Mouse (Mus musculus) liver, embryonic 14.5 days (tissue): ENCODE results near the gene Txlna.

Source experiments
- CTCF ChIP-seq: IDR thresholded peaks from 2 replicates; pipeline ENCODE4 v1.5.1; 2016; ENCODE audit warnings: antibody characterized with exemption, low read depth, control low read depth
- EP300 ChIP-seq: IDR thresholded peaks from 2 replicates; pipeline ENCODE4 v1.6.1; 2016; ENCODE audit warnings: antibody characterized with exemption, low read depth

DNA sequence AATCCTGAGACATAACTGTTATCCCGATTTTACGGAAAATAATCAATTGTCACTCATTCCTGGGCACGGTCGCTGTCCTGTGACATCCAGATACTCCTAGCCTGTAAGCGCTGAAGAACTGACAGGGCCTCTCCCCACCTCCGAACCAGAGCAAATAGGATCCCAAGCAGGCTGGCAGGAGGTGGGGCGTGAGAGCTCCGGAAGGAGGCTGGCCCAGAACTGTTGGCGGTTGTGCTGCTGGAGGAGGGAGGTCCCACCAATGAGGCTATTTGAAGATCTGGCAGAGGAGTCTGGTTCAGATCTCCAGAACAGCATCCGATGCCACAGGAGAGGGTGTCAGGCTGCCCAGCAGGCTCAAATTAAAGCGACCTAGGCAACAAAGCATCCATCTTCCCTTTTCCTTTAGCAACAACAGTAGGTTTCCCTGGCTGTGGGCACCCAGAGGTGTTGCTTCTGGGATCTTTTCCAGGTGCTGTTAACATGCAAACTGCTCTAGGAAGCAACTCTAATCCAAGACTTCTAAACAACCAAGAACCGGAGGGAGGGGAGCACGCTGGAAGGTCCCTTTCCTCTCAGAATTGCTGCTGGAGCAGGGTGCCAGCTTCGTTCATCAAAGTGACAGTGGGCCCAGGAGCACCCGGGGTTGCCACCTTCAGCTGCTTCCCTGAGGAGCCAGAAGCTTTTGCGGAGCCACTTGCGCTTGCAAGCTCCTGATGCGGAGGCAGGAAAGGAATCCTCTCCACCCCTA lies 16.4 kb downstream of the Txlna start:
- TF ChIP-seq CTCF (no peak), EP300 (no peak)
